Mouse (Mus musculus): ENCODE results near the gene Zfp217. TPM values are rescaled to one million over a fixed set of nuclear protein-coding genes. Genes with fewer than 3 reads are reported as not detected.
A peak's percentile ranks its signal among the peaks of the same experiment; 100 is the strongest.

Zfp217 gene
- polyA plus RNA-seq, 1 experiment from 2014 or later, result 3.6 TPM

GRCm38 (mm10) chr2:170155089-170155740 lies 7.3 kb upstream of the Zfp217 start:
- ATAC-seq (ENCODE audit: low read depth) (peak; percentile 38), DNase-seq (ENCODE audit: low spot score) (peak; percentile 82)
- H3K4me1 ChIP-seq (ENCODE audit: control insufficient read depth, insufficient read depth, low read length), result peaks cover 25% of the 10 kb centered on the region
- H3K9ac ChIP-seq (ENCODE audit: low read depth, low read length), result peak overlapping the region; percentile 42
- H3K4me3 ChIP-seq (ENCODE audit: low read depth, low read length), result peak overlapping the region; percentile 41
- H3K9me3 ChIP-seq (ENCODE audit: control insufficient read depth, low read length), result no peaks in the 10 kb centered on the region
- H3K4me2 ChIP-seq (ENCODE audit: low read depth, low read length), result peak overlapping the region; percentile 71
- H3K27ac ChIP-seq (replicated peaks; ENCODE audit: low read depth, low read length), result peak overlapping the region; percentile 65
- no peaks in the 10 kb centered on the region for H3K36me3 ChIP-seq (ENCODE audit: control insufficient read depth, insufficient read depth, low read length)
- H3K27me3 ChIP-seq (replicated peaks; ENCODE audit: control insufficient read depth, insufficient read depth, low read length), result no peaks in the 10 kb centered on the region
- WGBS, result 6% methylated on average over 18 of the region's 18 CpGs

- Histone ChIP-seq H3K27ac (replicated peaks; ENCODE audit: low read depth, low read length) (peak overlapping the region; percentile 65), H3K36me3 (ENCODE audit: control insufficient read depth, insufficient read depth, low read length) (no peaks in the 10 kb centered on the region), H3K9ac (ENCODE audit: low read depth, low read length) (peak overlapping the region; percentile 42; the same call in 1 of the 2 replicates), H3K4me3 (ENCODE audit: low read depth, low read length) (peak overlapping the region; percentile 41), H3K27me3 (replicated peaks; ENCODE audit: control insufficient read depth, insufficient read depth, low read length) (no peaks in the 10 kb centered on the region), H3K4me2 (ENCODE audit: low read depth, low read length) (peak overlapping the region; percentile 71), H3K4me1 (ENCODE audit: control insufficient read depth, insufficient read depth, low read length) (peaks cover 25% of the 10 kb centered on the region), H3K9me3 (ENCODE audit: control insufficient read depth, low read length) (no peaks in the 10 kb centered on the region)
- 11% methylated on average over 5 of the region's 5 CpGs for WGBS
- ATAC-seq (ENCODE audit: low read depth) (no peak), DNase-seq (ENCODE audit: low spot score) (no peak)
Measured at GRCm38 (mm10) chr2:170154738-170155088, 6.8 kb upstream of the Zfp217 start.

DNA sequence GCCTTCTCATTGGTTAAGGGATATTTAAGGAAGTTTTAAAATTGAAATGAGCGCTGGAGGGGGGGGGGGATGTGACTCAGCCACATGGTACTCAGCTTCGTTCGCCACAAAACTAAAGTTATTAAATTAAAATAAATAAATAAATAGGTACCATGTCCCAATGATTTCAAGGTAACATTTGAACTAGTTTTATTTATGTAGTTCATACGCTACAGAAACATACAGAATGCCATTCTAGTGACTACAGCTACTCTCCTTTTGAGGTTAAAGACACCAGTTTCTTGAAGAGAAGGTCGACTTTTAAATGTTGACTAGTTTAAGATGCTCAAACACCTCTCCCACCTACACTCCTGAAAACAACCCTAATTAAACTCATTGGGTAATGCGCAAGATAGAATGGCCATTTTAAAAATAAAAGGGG lies 6.4 kb upstream of the Zfp217 start:
- H3K4me1 ChIP-seq (ENCODE audit: control insufficient read depth, insufficient read depth, low read length), result peaks cover 25% of the 10 kb centered on the region
- H3K4me3 ChIP-seq (ENCODE audit: low read depth, low read length), result peak overlapping the region; percentile 41
- WGBS, result 22% methylated on average over 6 of the region's 6 CpGs
- H3K27ac ChIP-seq (replicated peaks; ENCODE audit: low read depth, low read length), result peak overlapping the region; percentile 65; the same call in 1 of the 2 replicates
- ATAC-seq (ENCODE audit: low read depth) (no peak), DNase-seq (ENCODE audit: low spot score) (no peak)
- no peaks in the 10 kb centered on the region for H3K9me3 ChIP-seq (ENCODE audit: control insufficient read depth, low read length)
- H3K4me2 ChIP-seq (ENCODE audit: low read depth, low read length), result peak overlapping the region; percentile 71
- no peaks in the 10 kb centered on the region for H3K27me3 ChIP-seq (replicated peaks; ENCODE audit: control insufficient read depth, insufficient read depth, low read length)
- H3K36me3 ChIP-seq (ENCODE audit: control insufficient read depth, insufficient read depth, low read length), result no peaks in the 10 kb centered on the region
- no peak overlapping the region for H3K9ac ChIP-seq (ENCODE audit: low read depth, low read length)

DNA sequence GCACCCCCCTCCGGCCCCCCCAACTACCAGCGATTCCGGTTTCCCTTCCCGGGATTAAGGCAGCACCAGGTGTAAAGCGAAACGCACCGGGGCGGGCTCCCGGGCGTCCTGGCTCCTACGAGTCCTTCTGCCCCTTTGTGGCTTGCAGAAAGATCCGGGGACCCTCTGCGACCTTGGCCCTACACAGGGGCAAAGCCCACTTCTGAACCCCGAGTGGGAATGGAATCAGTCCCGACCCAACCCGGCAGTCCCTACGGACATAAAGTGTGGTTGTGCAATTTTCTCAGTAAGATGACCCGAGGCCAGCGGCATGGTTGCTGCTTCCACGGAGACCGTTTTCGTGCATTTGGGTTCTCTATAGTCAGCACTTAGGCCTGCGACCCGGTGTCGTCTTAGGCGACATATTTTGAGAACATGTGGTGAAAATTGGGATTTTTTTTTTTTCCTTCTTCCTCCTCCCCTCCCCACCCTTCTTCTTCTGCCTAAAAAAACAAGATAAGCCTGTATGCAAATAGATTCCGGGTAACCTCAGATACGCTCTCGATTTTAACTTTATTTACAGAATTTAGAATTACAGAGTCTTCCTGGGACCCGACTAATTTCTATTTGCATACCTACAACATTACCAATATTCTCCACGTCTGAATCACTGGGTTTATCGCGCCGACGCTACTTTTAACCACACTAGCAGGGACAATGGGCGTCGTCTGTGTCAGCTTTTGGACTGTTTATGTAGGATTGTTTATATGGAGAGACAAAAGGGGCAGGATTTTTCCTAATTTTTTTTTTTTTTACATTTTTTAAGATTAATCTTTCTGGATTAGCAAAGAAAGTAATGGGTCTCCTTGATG lies 5.7 kb upstream of the Zfp217 start:
- H3K36me3 ChIP-seq (ENCODE audit: control insufficient read depth, insufficient read depth, low read length), result no peaks in the 10 kb centered on the region
- H3K27me3 ChIP-seq (replicated peaks; ENCODE audit: control insufficient read depth, insufficient read depth, low read length), result no peaks in the 10 kb centered on the region
- H3K27ac ChIP-seq (replicated peaks; ENCODE audit: low read depth, low read length), result peak overlapping the region; percentile 52
- peak; percentile 41; the same call in 1 of the 2 replicates for ATAC-seq (ENCODE audit: low read depth)
- H3K9me3 ChIP-seq (ENCODE audit: control insufficient read depth, low read length), result no peaks in the 10 kb centered on the region
- H3K4me3 ChIP-seq (ENCODE audit: low read depth, low read length), result peak overlapping the region; percentile 41
- DNase-seq (ENCODE audit: low spot score), result peak; percentile 53
- WGBS, result 3% methylated on average over 37 of the region's 37 CpGs
- H3K9ac ChIP-seq (ENCODE audit: low read depth, low read length), result peak overlapping the region; percentile 61
- peak overlapping the region; percentile 71 for H3K4me2 ChIP-seq (ENCODE audit: low read depth, low read length)
- peaks cover 25% of the 10 kb centered on the region for H3K4me1 ChIP-seq (ENCODE audit: control insufficient read depth, insufficient read depth, low read length)

DNA sequence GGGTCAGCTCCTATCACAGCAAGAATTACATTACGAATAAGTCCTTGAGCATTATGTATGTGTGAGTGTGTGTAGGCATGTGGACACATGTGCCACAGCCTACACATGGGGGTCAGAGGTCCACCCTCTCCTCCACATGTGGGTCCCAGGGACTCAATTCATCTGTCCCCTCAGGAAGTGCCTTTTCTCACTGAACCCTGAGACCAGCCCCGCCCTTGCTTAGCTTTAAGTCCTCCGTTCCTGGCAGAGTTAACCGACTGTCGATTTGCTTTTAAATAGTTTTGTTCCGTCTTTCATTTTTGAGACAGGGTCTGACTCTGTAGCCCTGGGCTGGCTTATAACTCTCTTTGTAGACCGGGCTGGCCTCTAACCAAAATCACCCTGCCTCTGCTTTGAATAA lies 5.0 kb upstream of the Zfp217 start:
- peak overlapping the region; percentile 41; the same call in 1 of the 2 replicates for H3K4me3 ChIP-seq (ENCODE audit: low read depth, low read length)
- H3K4me1 ChIP-seq (ENCODE audit: control insufficient read depth, insufficient read depth, low read length), result peaks cover 25% of the 10 kb centered on the region
- no peak overlapping the region for H3K9ac ChIP-seq (ENCODE audit: low read depth, low read length)
- H3K9me3 ChIP-seq (ENCODE audit: control insufficient read depth, low read length), result no peaks in the 10 kb centered on the region
- H3K27ac ChIP-seq (replicated peaks; ENCODE audit: low read depth, low read length), result 0 out of 2 replicates have a peak overlapping the region, but pooled peaks have one; percentile 28
- no peaks in the 10 kb centered on the region for H3K27me3 ChIP-seq (replicated peaks; ENCODE audit: control insufficient read depth, insufficient read depth, low read length)
- DNase-seq (ENCODE audit: low spot score) (no peak), ATAC-seq (ENCODE audit: low read depth) (no peak)
- no peaks in the 10 kb centered on the region for H3K36me3 ChIP-seq (ENCODE audit: control insufficient read depth, insufficient read depth, low read length)
- peak overlapping the region; percentile 71 for H3K4me2 ChIP-seq (ENCODE audit: low read depth, low read length)
- WGBS, result 31% methylated on average over 7 of the region's 7 CpGs

- H3K4me2 ChIP-seq (ENCODE audit: low read depth, low read length), result no peak overlapping the region
- peaks cover 29% of the 10 kb centered on the region for H3K4me1 ChIP-seq (ENCODE audit: control insufficient read depth, insufficient read depth, low read length)
- H3K27me3 ChIP-seq (replicated peaks; ENCODE audit: control insufficient read depth, insufficient read depth, low read length), result no peaks in the 10 kb centered on the region
- no peak overlapping the region for H3K27ac ChIP-seq (replicated peaks; ENCODE audit: low read depth, low read length)
- no peaks in the 10 kb centered on the region for H3K36me3 ChIP-seq (ENCODE audit: control insufficient read depth, insufficient read depth, low read length)
- peak; percentile 41 for DNase-seq (ENCODE audit: low spot score)
- no peak overlapping the region for H3K4me3 ChIP-seq (ENCODE audit: low read depth, low read length)
- WGBS, result 50% methylated on average over 5 of the region's 5 CpGs
- no peaks in the 10 kb centered on the region for H3K9me3 ChIP-seq (ENCODE audit: control insufficient read depth, low read length)
- H3K9ac ChIP-seq (ENCODE audit: low read depth, low read length), result no peak overlapping the region
- ATAC-seq (ENCODE audit: low read depth), result no peak
Measured at GRCm38 (mm10) chr2:170152036-170152686, 4.3 kb upstream of the Zfp217 start.

DNA sequence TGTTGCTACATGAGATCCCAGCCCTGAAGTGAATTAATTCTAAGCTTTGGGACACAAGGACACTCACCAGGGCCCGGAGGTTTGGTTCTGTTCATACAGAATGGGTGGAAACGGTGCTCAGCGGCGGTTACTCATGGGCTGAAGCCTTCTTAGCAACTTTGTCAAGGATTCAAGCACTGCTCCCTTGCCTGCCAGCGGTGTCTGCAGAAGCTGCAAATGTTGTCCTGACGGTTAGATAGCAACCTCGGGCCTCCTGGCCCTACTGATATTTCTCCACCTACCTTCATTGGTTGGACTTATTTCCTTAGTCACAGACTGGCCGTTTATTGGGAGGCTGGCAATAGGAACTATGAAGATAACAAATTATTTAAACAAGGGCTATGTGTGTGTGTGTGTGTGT lies 3.6 kb upstream of the Zfp217 start:
- DNase-seq (ENCODE audit: low spot score), result no peak
- no peak overlapping the region for H3K27ac ChIP-seq (replicated peaks; ENCODE audit: low read depth, low read length)
- 81% methylated on average over 8 of the region's 8 CpGs for WGBS

DNA sequence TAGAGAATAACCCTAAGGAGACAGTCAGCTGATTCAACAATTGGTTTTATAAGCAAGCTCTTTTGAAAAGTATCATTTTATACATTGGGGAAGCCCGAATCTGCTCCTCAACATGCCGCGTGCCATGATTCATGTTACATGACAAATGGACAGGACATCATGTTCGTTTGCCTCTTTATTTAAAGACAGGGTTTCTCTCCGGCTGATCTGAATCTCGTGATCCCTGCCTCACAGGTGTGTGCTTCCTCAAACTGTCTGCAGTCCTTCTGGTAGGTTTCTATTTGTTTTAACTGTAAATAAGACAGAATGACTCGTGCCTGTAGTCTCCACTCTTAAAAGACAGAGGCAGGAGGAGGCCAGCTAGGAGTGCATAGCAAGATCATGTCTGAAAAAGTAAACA lies 925 bp upstream of the Zfp217 start:
- H3K4me3 ChIP-seq (ENCODE audit: low read depth, low read length), result no peak overlapping the region
- ATAC-seq (ENCODE audit: low read depth), result no peak
- 70% methylated on average over 7 of the region's 7 CpGs for WGBS
- no peaks in the 10 kb centered on the region for H3K27me3 ChIP-seq (replicated peaks; ENCODE audit: control insufficient read depth, insufficient read depth, low read length)
- H3K27ac ChIP-seq (replicated peaks; ENCODE audit: low read depth, low read length), result no peak overlapping the region
- peaks cover 16% of the 10 kb centered on the region for H3K4me1 ChIP-seq (ENCODE audit: control insufficient read depth, insufficient read depth, low read length)
- DNase-seq (ENCODE audit: low spot score), result no peak
- no peaks in the 10 kb centered on the region for H3K36me3 ChIP-seq (ENCODE audit: control insufficient read depth, insufficient read depth, low read length)
- no peaks in the 10 kb centered on the region for H3K9me3 ChIP-seq (ENCODE audit: control insufficient read depth, low read length)
- H3K4me2 ChIP-seq (ENCODE audit: low read depth, low read length), result no peak overlapping the region
- H3K9ac ChIP-seq (ENCODE audit: low read depth, low read length), result no peak overlapping the region

More for the DNA sequence above, 3.6 kb upstream of the Zfp217 start:
- no peak overlapping the region for H3K4me3 ChIP-seq (ENCODE audit: low read depth, low read length)
- H3K4me2 ChIP-seq (ENCODE audit: low read depth, low read length), result no peak overlapping the region
- no peaks in the 10 kb centered on the region for H3K9me3 ChIP-seq (ENCODE audit: control insufficient read depth, low read length)
- H3K27me3 ChIP-seq (replicated peaks; ENCODE audit: control insufficient read depth, insufficient read depth, low read length), result no peaks in the 10 kb centered on the region
- no peak for ATAC-seq (ENCODE audit: low read depth)
- H3K9ac ChIP-seq (ENCODE audit: low read depth, low read length), result no peak overlapping the region
- H3K36me3 ChIP-seq (ENCODE audit: control insufficient read depth, insufficient read depth, low read length), result no peaks in the 10 kb centered on the region
- peaks cover 29% of the 10 kb centered on the region for H3K4me1 ChIP-seq (ENCODE audit: control insufficient read depth, insufficient read depth, low read length)

Measured in embryonic facial prominence, embryonic 14.5 days (tissue).